Mouse (Mus musculus): ENCODE data around the gene Cpa5. TPM values are rescaled to one million over a fixed set of nuclear protein-coding genes. Genes with fewer than 3 reads are reported as not detected.

The Cpa5 gene
- polyA plus RNA-seq, 1 experiment from 2014 or later = 0.19 TPM

DNA sequence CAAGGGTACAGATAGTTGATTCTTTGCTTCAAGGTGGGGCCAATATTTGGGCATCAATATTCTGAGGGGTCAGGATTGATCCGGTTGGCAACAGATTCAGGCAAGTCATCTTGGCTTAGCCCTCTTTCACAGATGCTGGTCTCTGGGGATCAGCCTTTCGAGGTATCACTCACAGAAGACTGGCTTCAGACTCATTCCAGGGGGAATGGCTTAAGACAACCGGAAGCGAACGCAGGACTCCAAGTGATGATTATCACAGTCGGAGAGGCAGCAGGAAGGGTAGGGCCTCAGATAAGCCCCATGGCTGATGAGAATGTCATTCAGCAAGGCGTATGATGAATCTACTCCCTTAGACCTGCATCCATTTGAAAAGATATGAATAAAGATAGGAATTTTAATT is 16.4 kb upstream of the Cpa5 start:
- H3K4me2 ChIP-seq (ENCODE audit: low read length) = no peak overlapping the region
- H3K27me3 ChIP-seq (replicated peaks; ENCODE audit: control insufficient read depth, insufficient read depth, low read length) = no peaks in the 10 kb centered on the region
- WGBS = 52% methylated on average over 7 of the region's 7 CpGs
- no peaks in the 10 kb centered on the region for H3K9me3 ChIP-seq (ENCODE audit: control insufficient read depth, low read length)
- H3K36me3 ChIP-seq (ENCODE audit: control insufficient read depth, insufficient read depth, low read length) = no peaks in the 10 kb centered on the region
- DNase-seq (ENCODE audit: low spot score) (no peak), ATAC-seq (replicated peaks; ENCODE audit: low FRiP score, low TSS enrichment, low read depth) (no peak)
- peaks cover 6% of the 10 kb centered on the region; the same call in 1 of the 2 replicates for H3K4me1 ChIP-seq (replicated peaks; ENCODE audit: control insufficient read depth, insufficient read depth, low read length)
- H3K4me3 ChIP-seq (ENCODE audit: low read depth, low read length) = no peak overlapping the region
- H3K9ac ChIP-seq (ENCODE audit: low read length) = no peak overlapping the region
- H3K27ac ChIP-seq (ENCODE audit: low read depth) = no peak overlapping the region

DNA sequence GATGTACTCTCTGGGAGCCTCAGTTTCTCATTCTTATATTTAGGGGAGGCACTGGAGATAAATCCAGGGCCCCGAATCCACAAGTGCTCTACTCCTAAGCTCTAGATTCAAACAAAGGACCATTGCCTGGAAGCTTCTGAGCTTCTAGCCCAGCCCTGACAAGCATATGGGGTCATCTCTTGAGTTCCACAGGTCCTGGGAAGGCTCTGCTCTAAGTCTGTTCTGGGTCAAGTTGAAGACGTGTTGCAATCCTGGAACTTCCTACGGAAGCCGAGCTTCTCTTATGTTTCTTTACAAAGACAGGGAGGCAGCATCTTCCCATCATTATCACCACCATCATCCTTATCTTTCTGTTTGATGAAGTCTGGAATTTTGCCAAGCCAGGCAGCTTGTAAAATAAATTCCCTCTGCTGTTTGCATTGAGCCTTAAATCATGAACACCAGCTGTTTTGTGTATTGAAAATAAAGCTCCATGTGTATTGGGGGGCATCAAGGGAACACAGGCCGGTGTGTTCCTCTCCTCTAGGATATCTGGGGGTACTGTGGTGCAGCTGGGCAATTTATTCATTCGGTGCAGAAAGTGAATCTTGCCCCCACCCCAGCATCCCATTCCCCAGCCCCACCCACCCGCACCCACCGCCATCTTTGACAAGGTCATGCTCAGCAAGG is 14.4 kb upstream of the Cpa5 start:
- Histone ChIP-seq H3K4me3 (ENCODE audit: low read depth, low read length) (no peak overlapping the region), H3K36me3 (ENCODE audit: control insufficient read depth, insufficient read depth, low read length) (no peaks in the 10 kb centered on the region), H3K4me2 (ENCODE audit: low read length) (no peak overlapping the region), H3K9ac (ENCODE audit: low read length) (no peak overlapping the region), H3K4me1 (replicated peaks; ENCODE audit: control insufficient read depth, insufficient read depth, low read length) (peaks cover 6% of the 10 kb centered on the region; the same call in 1 of the 2 replicates), H3K27me3 (replicated peaks; ENCODE audit: control insufficient read depth, insufficient read depth, low read length) (no peaks in the 10 kb centered on the region), H3K9me3 (ENCODE audit: control insufficient read depth, low read length) (no peaks in the 10 kb centered on the region), H3K27ac (ENCODE audit: low read depth) (no peak overlapping the region)
- 60% methylated on average over 8 of the region's 8 CpGs for WGBS
- DNase-seq (ENCODE audit: low spot score) = no peak
- ATAC-seq (replicated peaks; ENCODE audit: low FRiP score, low TSS enrichment, low read depth) = no peak

DNA sequence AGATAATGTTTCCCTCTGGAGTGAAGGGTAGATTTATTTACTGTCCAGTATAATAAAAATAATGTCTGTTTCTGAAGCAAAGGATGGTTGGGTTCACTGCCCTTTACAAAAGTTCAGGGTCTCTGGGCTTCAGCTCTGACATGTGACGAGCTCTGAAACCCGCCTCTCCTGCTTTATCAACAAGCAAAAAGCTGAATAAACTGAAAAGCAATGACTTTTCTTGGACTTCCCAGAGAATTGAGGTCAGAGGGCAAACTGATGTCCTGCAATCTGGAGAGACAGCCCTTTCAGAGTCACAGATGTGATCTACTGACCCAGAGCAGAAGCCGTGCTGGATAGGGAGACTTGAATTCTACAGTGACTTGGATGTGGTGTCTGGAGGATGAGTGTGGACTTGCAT is 10.8 kb upstream of the Cpa5 start:
- WGBS = 68% methylated on average over 3 of the region's 3 CpGs
- Histone ChIP-seq H3K9ac (ENCODE audit: low read length) (no peak overlapping the region), H3K27ac (ENCODE audit: low read depth) (no peak overlapping the region), H3K9me3 (ENCODE audit: control insufficient read depth, low read length) (no peaks in the 10 kb centered on the region), H3K36me3 (ENCODE audit: control insufficient read depth, insufficient read depth, low read length) (no peaks in the 10 kb centered on the region), H3K4me2 (ENCODE audit: low read length) (no peak overlapping the region), H3K4me1 (replicated peaks; ENCODE audit: control insufficient read depth, insufficient read depth, low read length) (peaks cover 6% of the 10 kb centered on the region; the same call in 1 of the 2 replicates), H3K4me3 (ENCODE audit: low read depth, low read length) (no peak overlapping the region), H3K27me3 (replicated peaks; ENCODE audit: control insufficient read depth, insufficient read depth, low read length) (no peaks in the 10 kb centered on the region)
- DNase-seq (ENCODE audit: low spot score) (no peak), ATAC-seq (replicated peaks; ENCODE audit: low FRiP score, low TSS enrichment, low read depth) (no peak)

DNA sequence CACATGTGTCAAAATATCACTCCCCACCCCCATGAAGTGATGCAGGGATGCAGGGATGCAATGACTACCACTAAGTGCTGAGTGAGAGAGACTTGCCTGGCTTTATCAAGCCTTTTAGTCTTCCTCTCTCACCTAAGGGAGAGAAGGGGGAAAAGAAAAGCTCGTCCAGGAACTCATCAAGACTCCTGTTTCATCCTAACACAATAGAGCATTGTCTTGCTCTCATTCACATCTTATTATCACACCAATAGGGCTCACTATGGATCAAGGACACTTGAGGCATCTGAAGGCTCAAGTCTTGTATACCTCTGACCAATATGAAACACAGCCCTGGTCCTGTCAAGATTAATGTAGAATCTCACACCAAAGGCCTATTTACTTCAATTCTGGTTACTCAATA is 9.8 kb upstream of the Cpa5 start:
- no peak for DNase-seq (ENCODE audit: low spot score)
- Histone ChIP-seq H3K27ac (ENCODE audit: low read depth) (no peak overlapping the region), H3K9me3 (ENCODE audit: control insufficient read depth, low read length) (no peaks in the 10 kb centered on the region), H3K4me3 (ENCODE audit: low read depth, low read length) (no peak overlapping the region), H3K27me3 (replicated peaks; ENCODE audit: control insufficient read depth, insufficient read depth, low read length) (no peaks in the 10 kb centered on the region), H3K9ac (ENCODE audit: low read length) (no peak overlapping the region), H3K4me1 (replicated peaks; ENCODE audit: control insufficient read depth, insufficient read depth, low read length) (peaks cover 6% of the 10 kb centered on the region; the same call in 1 of the 2 replicates), H3K4me2 (ENCODE audit: low read length) (no peak overlapping the region), H3K36me3 (ENCODE audit: control insufficient read depth, insufficient read depth, low read length) (no peaks in the 10 kb centered on the region)
- ATAC-seq (replicated peaks; ENCODE audit: low FRiP score, low TSS enrichment, low read depth) = no peak
- WGBS = 79% methylated on average over 1 of the region's 1 CpGs

DNA sequence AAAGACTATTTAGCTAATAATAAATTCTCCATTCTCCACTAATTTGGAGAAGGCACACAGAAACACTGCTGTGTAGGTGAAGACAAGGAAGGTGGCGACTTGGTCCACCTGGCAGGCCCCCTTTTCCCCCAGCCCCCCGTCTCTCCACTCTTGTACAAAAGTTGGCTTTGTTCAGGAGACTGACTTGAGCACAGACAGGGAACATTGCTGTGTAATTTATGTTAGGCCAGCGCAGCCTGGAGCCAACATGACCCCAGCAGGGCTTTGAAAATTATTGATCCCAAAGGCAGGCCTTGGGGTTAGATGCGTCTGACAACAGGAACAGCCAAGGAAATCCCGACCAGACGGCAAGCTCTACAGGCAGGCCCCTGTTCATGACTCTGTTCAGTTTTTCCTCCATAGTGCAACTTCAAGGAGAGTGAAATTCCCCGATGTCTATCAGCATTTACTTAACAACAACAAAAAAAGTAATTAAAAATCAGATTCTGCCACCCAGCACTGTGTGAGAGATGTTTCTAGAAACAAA is 6.4 kb upstream of the Cpa5 start:
- H3K4me1 ChIP-seq (replicated peaks; ENCODE audit: control insufficient read depth, insufficient read depth, low read length) = no peaks in the 10 kb centered on the region
- no peaks in the 10 kb centered on the region for H3K36me3 ChIP-seq (ENCODE audit: control insufficient read depth, insufficient read depth, low read length)
- H3K4me2 ChIP-seq (ENCODE audit: low read length) = no peak overlapping the region
- DNase-seq (ENCODE audit: low spot score) = no peak
- no peak overlapping the region for H3K9ac ChIP-seq (ENCODE audit: low read length)
- 62% methylated on average over 7 of the region's 7 CpGs for WGBS
- ATAC-seq (replicated peaks; ENCODE audit: low FRiP score, low TSS enrichment, low read depth) = no peak
- H3K4me3 ChIP-seq (ENCODE audit: low read depth, low read length) = no peak overlapping the region
- no peaks in the 10 kb centered on the region for H3K27me3 ChIP-seq (replicated peaks; ENCODE audit: control insufficient read depth, insufficient read depth, low read length)
- H3K27ac ChIP-seq (ENCODE audit: low read depth) = no peak overlapping the region
- no peaks in the 10 kb centered on the region for H3K9me3 ChIP-seq (ENCODE audit: control insufficient read depth, low read length)

DNA sequence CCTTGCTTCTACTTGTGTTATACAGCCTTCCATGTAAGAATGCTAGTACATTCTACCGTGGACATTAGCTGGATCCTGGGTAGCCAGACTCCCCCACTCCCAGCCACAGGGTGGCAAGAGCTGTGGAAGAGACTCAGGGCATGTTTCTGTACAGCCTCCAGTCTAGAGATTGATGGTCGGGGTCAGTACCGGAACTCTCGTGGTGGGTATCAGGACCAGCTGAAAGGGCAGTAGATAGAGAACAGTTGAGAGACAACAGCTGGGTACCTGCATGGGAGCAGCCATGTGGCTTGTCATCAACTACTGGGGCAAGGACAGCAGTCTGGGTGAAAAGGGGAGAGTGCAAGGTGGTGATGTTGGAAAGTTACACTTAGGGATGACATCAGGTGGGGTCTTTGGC is 5.7 kb upstream of the Cpa5 start:
- ATAC-seq (replicated peaks; ENCODE audit: low FRiP score, low TSS enrichment, low read depth) (no peak), DNase-seq (ENCODE audit: low spot score) (no peak)
- 85% methylated on average over 4 of the region's 4 CpGs for WGBS
- Histone ChIP-seq H3K4me2 (ENCODE audit: low read length) (no peak overlapping the region), H3K4me1 (replicated peaks; ENCODE audit: control insufficient read depth, insufficient read depth, low read length) (no peaks in the 10 kb centered on the region), H3K27me3 (replicated peaks; ENCODE audit: control insufficient read depth, insufficient read depth, low read length) (no peaks in the 10 kb centered on the region), H3K4me3 (ENCODE audit: low read depth, low read length) (no peak overlapping the region), H3K9me3 (ENCODE audit: control insufficient read depth, low read length) (no peaks in the 10 kb centered on the region), H3K9ac (ENCODE audit: low read length) (no peak overlapping the region), H3K36me3 (ENCODE audit: control insufficient read depth, insufficient read depth, low read length) (no peaks in the 10 kb centered on the region), H3K27ac (ENCODE audit: low read depth) (peak overlapping the region; percentile 43; the same call in 1 of the 2 replicates)

DNA sequence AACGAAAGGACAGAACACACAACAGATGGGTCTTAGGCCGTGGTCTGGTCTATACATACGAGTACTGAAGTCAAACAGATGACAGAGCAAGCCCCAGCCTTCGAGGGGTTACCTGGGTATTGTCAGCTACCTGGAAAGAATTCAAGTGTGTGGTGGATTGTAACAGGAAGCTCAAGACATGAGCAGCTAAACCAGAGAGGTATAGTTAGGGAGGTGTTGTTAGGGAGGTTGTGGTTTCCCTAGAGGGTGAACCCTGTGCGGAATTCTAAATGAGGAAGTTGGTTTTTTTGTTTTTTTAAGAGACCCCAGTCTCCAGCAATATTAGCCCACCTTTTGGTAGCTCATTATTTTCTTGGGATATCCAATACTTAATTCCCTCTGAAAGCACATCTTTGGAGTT is 5.1 kb upstream of the Cpa5 start:
- Histone ChIP-seq H3K27ac (ENCODE audit: low read depth) (no peak overlapping the region), H3K27me3 (replicated peaks; ENCODE audit: control insufficient read depth, insufficient read depth, low read length) (no peaks in the 10 kb centered on the region), H3K36me3 (ENCODE audit: control insufficient read depth, insufficient read depth, low read length) (no peaks in the 10 kb centered on the region), H3K9me3 (ENCODE audit: control insufficient read depth, low read length) (no peaks in the 10 kb centered on the region), H3K9ac (ENCODE audit: low read length) (no peak overlapping the region), H3K4me2 (ENCODE audit: low read length) (no peak overlapping the region), H3K4me3 (ENCODE audit: low read depth, low read length) (no peak overlapping the region), H3K4me1 (replicated peaks; ENCODE audit: control insufficient read depth, insufficient read depth, low read length) (no peaks in the 10 kb centered on the region)
- no peak for DNase-seq (ENCODE audit: low spot score)
- WGBS = 61% methylated on average over 5 of the region's 5 CpGs
- ATAC-seq (replicated peaks; ENCODE audit: low FRiP score, low TSS enrichment, low read depth) = no peak

DNA sequence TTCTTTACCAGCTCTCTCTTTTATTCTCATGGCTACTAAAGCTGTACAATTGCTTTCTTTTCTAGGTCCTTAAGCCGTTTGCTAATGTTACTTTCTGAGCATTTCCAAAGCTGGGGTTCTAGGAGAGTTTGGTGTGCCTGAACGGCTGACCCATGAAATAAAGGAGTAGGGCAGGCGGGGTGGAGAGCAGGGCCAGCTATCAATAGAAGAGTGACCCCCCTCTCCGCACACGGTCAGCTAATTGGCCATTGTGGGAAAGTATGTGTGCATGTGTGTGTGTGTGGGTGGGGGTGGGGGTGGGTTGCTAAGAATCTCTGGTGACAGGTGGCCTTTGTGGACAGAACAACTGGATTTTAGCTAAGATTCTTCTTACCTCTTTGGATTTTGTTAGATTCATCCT is 402 bp downstream of the Cpa5 start:
- peaks cover 6% of the 10 kb centered on the region for H3K4me1 ChIP-seq (replicated peaks; ENCODE audit: control insufficient read depth, insufficient read depth, low read length)
- DNase-seq (ENCODE audit: low spot score) = no peak
- H3K4me3 ChIP-seq (ENCODE audit: low read depth, low read length) = no peak overlapping the region
- no peak overlapping the region for H3K27ac ChIP-seq (ENCODE audit: low read depth)
- H3K36me3 ChIP-seq (ENCODE audit: control insufficient read depth, insufficient read depth, low read length) = no peaks in the 10 kb centered on the region
- no peak overlapping the region for H3K9ac ChIP-seq (ENCODE audit: low read length)
- H3K27me3 ChIP-seq (replicated peaks; ENCODE audit: control insufficient read depth, insufficient read depth, low read length) = no peaks in the 10 kb centered on the region
- ATAC-seq (replicated peaks; ENCODE audit: low FRiP score, low TSS enrichment, low read depth) = no peak
- no peaks in the 10 kb centered on the region for H3K9me3 ChIP-seq (ENCODE audit: control insufficient read depth, low read length)
- WGBS = 70% methylated on average over 5 of the region's 5 CpGs
- H3K4me2 ChIP-seq (ENCODE audit: low read length) = no peak overlapping the region

DNA sequence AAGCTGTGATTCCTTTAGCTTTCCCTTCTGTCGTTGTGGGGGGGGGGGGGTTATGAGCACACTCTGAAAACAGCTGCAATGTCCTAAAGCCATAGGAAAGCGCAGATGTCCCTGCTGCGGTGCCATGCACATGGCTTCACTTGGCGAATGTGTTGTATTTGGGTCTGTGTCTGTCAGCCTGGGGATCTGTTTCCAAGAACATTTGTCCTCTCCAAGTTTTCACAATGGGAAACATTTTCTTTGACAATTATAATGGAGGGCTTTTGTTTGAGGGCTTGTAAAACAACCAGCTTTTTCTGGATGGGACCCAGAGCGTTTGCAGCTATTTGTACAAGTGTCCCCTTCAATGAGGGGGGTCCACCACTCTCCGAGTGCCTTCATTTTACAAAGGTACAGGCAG is 3.4 kb downstream of the Cpa5 start:
- H3K4me3 ChIP-seq (ENCODE audit: low read depth, low read length) = no peak overlapping the region
- no peak overlapping the region for H3K4me2 ChIP-seq (ENCODE audit: low read length)
- H3K4me1 ChIP-seq (replicated peaks; ENCODE audit: control insufficient read depth, insufficient read depth, low read length) = peaks cover 28% of the 10 kb centered on the region
- DNase-seq (ENCODE audit: low spot score) (no peak), ATAC-seq (replicated peaks; ENCODE audit: low FRiP score, low TSS enrichment, low read depth) (no peak)
- no peak overlapping the region for H3K9ac ChIP-seq (ENCODE audit: low read length)
- WGBS = 83% methylated on average over 6 of the region's 6 CpGs
- no peak overlapping the region for H3K27ac ChIP-seq (ENCODE audit: low read depth)
- no peaks in the 10 kb centered on the region for H3K27me3 ChIP-seq (replicated peaks; ENCODE audit: control insufficient read depth, insufficient read depth, low read length)
- no peaks in the 10 kb centered on the region for H3K36me3 ChIP-seq (ENCODE audit: control insufficient read depth, insufficient read depth, low read length)
- no peaks in the 10 kb centered on the region for H3K9me3 ChIP-seq (ENCODE audit: control insufficient read depth, low read length)
